Mouse (Mus musculus): Measurements from ENCODE around the gene Eras. TPM values are rescaled to one million over a fixed set of nuclear protein-coding genes. Genes with fewer than 3 reads are reported as not detected.

The Eras gene
- polyA plus RNA-seq (2012; ENCODE audit: insufficient read depth, insufficient read length, missing spikeins), result not detected in 2 replicates

DNA sequence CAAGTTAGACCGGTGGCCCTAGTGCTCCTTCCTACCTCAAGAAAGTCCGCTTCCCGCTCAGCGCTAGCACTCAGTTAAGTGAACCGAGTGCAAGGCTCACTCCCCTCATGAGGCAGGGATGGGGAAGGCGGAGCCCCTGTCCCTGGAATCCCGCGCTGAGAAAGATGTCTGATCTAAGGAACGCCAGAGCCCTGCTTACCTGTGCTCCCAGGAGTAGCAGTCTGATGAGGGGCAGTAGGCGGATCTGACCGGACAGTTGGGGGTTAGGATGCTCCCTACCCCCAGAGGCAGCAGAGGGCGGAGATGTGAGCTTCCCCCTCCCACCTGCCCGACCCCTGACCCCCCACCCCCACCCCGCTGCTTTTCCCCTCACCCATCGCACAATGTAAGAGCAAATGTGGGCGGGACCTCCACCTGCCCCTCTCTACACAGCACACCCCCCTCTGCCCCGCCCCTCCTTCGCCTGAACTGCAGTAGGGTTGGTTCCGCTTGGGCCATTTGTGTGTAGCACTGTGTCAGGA lies at the start of gene Eras:
TSS of gene Eras (minus strand) at position 338 of the 521 bp plus-strand sequence.
- no peaks in the 10 kb centered on the region for H3K4me1 ChIP-seq (ENCODE audit: control insufficient read depth, insufficient read depth, insufficient read length, low read length)
- no peak within 1 kb of the TSS for H3K27ac ChIP-seq (replicated peaks; ENCODE audit: low read depth, low read length)
- H3K4me3 ChIP-seq (ENCODE audit: insufficient read depth, low read depth, low read length), result 0 out of 2 replicates have a peak within 1 kb of the TSS, but pooled peaks have one; percentile 13

DNA sequence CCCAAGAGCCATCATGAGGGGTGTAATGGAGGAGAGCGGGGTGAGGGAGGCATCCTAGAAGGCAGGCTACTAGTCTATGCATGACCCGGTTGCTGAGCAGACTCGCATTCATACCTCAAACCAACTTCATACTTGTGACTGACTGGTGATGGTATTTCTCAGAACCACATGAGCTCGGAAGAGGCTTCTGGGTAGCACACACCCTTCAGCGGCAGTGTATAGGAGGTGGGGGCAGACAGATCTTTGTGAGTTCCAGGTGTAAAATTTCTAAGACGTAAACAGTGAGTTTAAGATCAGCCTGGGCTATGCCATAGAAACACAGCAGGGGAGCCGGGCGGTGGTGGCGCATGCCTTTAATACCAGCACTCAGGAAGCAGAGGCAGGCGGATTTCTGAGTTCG lies 49.5 kb upstream of the Eras start, which contains the start of gene Gata1:
TSS of gene Gata1 (minus strand) at position 180 of the 400 bp plus-strand sequence.
- H3K27ac ChIP-seq (replicated peaks; ENCODE audit: low read depth, low read length), result no peak within 1 kb of the TSS
- H3K4me3 ChIP-seq (ENCODE audit: insufficient read depth, low read depth, low read length), result no peak within 1 kb of the TSS
- H3K4me1 ChIP-seq (ENCODE audit: control insufficient read depth, insufficient read depth, insufficient read length, low read length), result no peaks in the 10 kb centered on the region

DNA sequence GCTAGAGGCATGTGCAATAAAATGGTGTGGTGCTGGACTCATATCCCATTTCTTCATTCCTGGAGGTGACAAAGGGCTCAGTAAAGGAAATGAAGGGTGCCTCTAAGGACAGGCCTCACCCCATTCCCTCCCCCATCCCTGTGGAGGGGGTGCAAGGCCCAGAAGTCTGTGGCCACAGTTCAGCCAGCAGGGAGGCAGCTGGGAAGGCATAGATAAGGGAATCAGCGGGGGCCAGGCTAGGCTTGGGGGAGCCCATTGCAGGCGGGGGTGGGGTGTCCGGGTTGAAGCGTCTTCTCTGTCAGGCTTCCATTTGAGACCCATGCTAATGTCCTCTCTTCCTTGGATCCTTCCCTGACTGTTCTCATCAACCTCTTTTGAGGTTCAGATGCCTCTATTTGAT lies 42.9 kb upstream of the Eras start:
- Histone ChIP-seq H3K4me1 (ENCODE audit: control insufficient read depth, insufficient read depth, insufficient read length, low read length) (no peaks in the 10 kb centered on the region), H3K27ac (replicated peaks; ENCODE audit: low read depth, low read length) (no peak overlapping the region), H3K4me3 (ENCODE audit: insufficient read depth, low read depth, low read length) (no peak overlapping the region)

DNA sequence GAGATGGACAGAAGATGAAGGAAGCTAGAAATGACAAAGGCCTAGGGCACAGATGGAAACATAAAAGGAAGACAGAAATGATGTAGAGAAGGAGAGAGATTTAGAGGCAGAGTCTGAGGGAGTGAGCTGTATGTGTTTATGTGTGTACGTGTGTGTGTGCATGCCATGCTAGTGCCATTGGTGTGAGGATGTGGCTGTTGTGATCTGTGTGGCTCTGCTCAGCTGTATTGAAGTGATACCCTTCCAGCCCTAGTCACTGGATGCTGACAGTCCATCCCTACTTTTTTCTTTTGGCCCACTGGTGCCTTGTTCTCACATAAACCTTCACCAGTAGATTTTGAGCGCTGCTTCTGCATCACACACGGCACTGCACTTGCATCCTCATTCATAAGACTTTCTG lies 40.5 kb upstream of the Eras start:
- no peak overlapping the region for H3K4me3 ChIP-seq (ENCODE audit: insufficient read depth, low read depth, low read length)
- no peak overlapping the region for H3K27ac ChIP-seq (replicated peaks; ENCODE audit: low read depth, low read length)
- H3K4me1 ChIP-seq (ENCODE audit: control insufficient read depth, insufficient read depth, insufficient read length, low read length), result no peaks in the 10 kb centered on the region

DNA sequence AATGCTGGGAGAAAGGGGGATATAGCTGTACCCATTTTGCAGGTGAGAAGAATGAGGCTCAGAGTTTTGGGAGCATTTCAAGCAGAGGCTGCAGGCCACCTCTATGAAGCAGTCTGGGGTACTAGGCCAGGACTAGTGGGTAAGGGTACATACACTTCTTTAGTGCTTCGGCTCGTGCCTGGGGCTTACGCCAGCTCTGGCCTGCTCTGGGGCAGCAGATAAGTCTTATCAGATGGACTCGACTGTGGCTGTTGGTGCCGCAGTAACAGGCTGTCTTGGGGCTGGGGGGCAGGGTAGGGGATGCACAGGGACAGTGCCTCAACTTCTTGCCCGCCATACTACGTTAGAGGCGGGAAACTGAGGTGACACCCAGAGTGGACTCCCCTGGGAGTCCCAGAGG lies 39.8 kb upstream of the Eras start:
- Histone ChIP-seq H3K27ac (replicated peaks; ENCODE audit: low read depth, low read length) (no peak overlapping the region), H3K4me1 (ENCODE audit: control insufficient read depth, insufficient read depth, insufficient read length, low read length) (no peaks in the 10 kb centered on the region), H3K4me3 (ENCODE audit: insufficient read depth, low read depth, low read length) (no peak overlapping the region)

DNA sequence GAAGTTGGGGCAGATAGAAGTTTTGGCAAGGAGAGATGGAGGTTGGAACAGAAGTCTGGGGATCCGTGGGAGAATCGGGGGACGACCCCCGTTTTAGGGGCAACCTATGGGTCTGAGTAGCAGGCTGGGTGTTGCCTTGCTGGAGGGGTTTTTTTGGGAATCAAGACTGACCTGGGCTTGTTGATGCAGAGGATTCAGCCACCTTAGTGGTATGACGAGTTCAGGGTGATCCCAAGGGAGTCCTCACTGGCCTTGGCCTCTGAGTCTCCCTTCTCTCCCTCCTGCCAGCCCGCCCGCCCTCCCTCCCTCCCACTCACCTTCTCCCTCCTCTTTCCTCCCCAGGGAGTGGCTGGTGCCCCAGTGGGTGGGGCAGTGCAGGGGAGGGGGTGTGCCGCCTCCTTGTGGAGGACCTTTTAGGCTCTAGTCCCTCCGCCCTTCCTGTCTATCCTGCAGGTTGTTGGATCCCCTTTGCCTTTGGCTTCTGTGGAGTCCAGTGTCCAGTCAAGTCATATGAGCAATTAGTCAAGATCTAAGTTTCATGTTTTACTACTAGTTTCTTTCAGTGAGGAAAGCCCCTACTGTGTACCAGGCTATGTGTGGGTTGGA lies 39.3 kb upstream of the Eras start:
- Histone ChIP-seq H3K4me3 (ENCODE audit: insufficient read depth, low read depth, low read length) (no peak overlapping the region), H3K27ac (replicated peaks; ENCODE audit: low read depth, low read length) (no peak overlapping the region), H3K4me1 (ENCODE audit: control insufficient read depth, insufficient read depth, insufficient read length, low read length) (no peaks in the 10 kb centered on the region)

DNA sequence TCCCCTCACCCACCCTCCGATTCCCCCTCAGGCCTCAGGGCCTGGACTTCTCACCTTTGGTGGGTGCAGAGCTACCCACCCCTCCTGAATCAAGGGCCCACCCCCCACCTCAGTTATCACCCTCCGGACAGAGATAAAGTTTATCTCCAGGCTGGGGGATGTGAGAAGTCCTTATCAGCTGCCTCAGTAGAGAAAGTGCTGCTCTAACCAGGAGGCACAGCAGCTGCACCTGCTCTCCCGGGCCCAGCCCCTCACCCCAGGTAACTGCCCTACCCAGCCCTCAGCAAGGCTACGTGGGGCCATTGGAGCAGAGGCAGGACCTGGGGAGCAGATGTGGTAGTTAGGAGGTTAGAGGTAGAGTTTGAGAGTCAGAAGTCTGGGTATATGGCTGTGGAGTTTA lies 37.8 kb upstream of the Eras start:
- no peak overlapping the region for H3K27ac ChIP-seq (replicated peaks; ENCODE audit: low read depth, low read length)
- H3K4me1 ChIP-seq (ENCODE audit: control insufficient read depth, insufficient read depth, insufficient read length, low read length), result no peaks in the 10 kb centered on the region
- H3K4me3 ChIP-seq (ENCODE audit: insufficient read depth, low read depth, low read length), result no peak overlapping the region

DNA sequence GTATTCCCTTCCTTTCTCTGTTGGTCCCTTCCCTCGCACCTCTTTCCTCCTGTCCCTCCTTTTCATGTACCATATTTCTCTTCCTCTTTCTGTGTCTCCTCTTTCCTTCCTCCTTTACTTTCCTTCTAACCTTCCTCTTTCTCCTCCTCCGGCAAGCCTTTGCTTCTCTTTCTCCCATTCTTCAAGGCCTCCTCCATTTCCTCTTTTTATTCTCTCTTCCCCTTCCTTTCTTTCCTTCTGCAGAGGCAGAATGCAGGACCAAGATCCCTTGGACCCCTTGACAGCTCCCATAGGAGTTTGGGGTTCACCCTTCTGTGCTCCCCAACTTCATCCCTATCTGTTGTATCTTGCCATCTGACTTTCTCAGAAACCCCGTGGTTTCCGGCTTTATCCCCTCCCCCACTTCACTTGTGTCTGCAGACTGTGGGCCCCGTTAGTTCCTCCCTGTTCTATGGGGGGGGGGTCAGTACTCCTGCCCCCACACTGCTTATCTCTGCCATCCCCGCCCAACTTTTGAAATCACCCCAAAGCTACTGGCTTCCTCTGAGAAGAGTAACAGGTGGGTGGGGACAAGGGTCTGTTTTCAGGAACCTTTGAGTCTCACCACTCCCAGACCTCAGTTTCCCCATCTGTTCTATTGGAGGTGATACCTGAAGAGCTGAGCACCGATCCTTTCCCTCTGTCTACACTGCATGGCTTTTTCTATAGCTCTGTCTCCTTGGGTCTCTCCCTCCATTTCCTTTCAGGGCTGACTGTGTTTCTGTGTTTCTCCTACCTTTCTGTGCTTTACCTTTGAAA lies 35.6 kb upstream of the Eras start:
- H3K4me3 ChIP-seq (ENCODE audit: insufficient read depth, low read depth, low read length), result no peak overlapping the region
- H3K4me1 ChIP-seq (ENCODE audit: control insufficient read depth, insufficient read depth, insufficient read length, low read length), result no peaks in the 10 kb centered on the region
- H3K27ac ChIP-seq (replicated peaks; ENCODE audit: low read depth, low read length), result no peak overlapping the region

DNA sequence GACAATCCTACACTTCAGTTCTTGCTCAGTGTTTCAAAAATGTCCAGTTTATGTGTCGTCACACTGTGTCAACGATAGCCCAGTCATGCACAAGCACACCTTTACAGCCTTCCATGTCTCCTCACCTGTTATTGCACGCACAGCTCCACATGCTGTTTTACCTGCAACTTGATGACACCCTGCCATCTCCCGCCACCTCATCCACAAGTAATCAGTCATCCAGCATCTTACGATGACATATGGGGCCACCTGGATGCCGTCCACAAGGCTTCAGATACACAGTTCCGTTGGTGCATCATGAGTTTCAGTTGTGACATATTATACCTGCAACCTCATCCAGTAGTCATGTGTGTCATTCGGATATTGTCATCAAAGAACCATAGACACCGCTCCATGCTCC lies 30.5 kb upstream of the Eras start:
- no peak overlapping the region for H3K4me3 ChIP-seq (ENCODE audit: insufficient read depth, low read depth, low read length)
- H3K4me1 ChIP-seq (ENCODE audit: control insufficient read depth, insufficient read depth, insufficient read length, low read length), result no peaks in the 10 kb centered on the region
- no peak overlapping the region for H3K27ac ChIP-seq (replicated peaks; ENCODE audit: low read depth, low read length)

DNA sequence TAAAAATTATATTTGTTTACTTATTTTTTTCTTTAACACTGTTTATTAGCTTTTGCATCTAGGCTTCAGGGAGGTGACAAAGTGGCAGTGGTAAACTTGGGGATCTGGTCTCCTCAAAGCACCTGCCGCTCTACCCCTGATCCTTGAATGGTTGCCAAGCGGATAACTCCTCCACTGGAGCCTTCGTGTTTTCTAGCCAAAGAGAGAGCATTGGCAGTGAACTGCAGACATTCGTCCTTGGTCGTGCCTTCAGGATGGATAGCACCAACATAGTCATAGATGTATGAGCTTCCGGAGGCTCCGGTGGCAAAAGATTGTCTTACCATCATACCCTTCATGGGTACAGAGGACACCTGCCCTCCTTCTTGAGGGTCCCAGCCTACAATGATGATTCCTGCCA lies 21.7 kb upstream of the Eras start:
- Histone ChIP-seq H3K27ac (replicated peaks; ENCODE audit: low read depth, low read length) (no peak overlapping the region), H3K4me1 (ENCODE audit: control insufficient read depth, insufficient read depth, insufficient read length, low read length) (peaks cover 4% of the 10 kb centered on the region; the same call in 1 of the 2 replicates), H3K4me3 (ENCODE audit: insufficient read depth, low read depth, low read length) (no peak overlapping the region)

DNA sequence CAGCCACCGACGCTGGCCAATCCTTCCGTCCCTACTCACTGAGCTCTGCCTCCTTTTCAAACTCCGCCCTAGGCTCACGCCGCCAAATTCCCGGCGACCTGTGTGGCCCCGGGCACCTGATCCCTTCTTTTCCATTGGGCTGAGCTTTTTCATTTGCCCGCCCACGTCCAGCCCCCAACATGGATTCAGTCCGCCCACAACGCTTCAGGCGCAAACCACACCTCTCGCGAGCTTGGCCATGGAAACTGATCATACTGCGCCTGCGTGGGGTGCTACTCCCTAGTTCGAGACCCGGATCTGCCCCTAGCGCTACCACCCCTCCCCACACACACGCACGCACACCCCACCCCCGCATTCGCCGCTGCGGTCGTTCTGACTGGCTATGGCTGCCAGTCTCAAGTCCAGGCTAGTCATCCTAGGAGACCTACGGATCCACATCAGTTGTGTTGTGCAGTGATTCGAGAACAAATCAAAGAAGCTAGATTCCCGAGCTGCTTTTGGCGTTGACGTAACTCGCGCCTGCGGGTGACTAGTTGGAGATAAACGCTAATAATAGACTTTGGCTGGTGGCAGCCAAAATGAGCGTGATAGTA lies 19.6 kb upstream of the Eras start:
- Histone ChIP-seq H3K4me3 (ENCODE audit: insufficient read depth, low read depth, low read length) (peak overlapping the region; percentile 66), H3K27ac (replicated peaks; ENCODE audit: low read depth, low read length) (peak overlapping the region; percentile 46; the same call in 1 of the 2 replicates), H3K4me1 (ENCODE audit: control insufficient read depth, insufficient read depth, insufficient read length, low read length) (peaks cover 4% of the 10 kb centered on the region; the same call in 1 of the 2 replicates)

DNA sequence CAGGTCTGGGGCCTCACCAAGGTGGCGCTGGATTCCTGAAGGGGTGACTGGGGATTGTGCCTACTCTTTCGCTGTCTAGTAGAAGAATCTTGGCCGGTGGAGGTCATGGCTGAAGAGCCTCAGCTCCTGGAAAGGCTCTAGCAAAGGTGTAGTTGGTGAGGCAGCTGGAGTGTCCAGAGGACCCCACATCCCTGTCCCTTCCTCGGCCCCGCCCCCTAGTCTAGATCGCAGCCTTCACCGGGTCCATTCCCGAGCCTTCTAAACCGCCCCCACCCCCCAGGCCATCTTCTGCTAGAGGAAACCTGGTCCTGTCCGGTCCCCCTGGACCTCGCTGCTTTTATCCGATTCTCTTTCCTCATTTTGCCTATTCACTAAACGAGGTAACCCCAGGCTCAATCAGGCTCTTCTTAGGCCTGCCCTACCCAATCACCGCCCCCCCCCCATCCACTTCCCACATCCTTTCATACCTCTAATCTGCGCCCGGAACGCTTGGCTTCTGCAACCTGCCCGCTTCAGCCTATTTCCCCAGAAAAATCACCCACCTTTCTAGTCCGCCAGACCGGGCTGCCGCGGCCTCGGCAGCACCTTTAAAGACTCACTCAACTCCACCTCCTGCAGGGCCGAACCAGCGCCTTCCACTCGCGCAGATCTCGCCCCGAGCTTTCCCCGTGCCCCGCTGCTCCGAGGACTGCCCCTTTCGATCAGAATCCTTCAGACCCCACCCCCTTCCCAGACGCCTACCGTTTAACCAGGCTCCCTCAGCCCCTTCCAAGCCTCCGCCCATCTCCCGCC lies 18.9 kb upstream of the Eras start, which contains the start of gene Hdac6:
TSS of gene Hdac6 (minus strand) at position 782 of the 792 bp plus-strand sequence.
- Histone ChIP-seq H3K4me3 (ENCODE audit: insufficient read depth, low read depth, low read length) (peak within 1 kb of the TSS; percentile 66), H3K4me1 (ENCODE audit: control insufficient read depth, insufficient read depth, insufficient read length, low read length) (peaks cover 4% of the 10 kb centered on the region; the same call in 1 of the 2 replicates), H3K27ac (replicated peaks; ENCODE audit: low read depth, low read length) (peak within 1 kb of the TSS; percentile 46; the same call in 1 of the 2 replicates)

DNA sequence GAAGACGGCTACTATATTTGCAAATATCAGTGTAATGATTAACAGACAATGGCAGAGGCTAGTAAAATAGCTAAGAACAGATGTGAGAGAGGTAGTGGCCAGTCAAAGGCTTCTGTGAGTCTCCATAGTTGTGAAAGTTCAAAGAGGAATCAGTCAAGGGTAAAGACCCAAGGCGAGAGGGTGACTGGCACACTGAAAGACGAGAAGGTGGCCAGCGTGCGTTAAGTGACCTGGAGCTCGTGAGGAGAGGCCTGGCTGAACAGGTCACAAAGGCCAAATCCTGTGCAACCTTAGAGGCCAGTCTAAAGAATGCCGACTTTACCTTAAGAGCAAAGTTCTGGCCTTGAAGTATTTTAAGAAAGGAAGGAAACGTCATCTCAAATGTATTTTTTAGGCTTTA lies 17.2 kb upstream of the Eras start:
- Histone ChIP-seq H3K4me3 (ENCODE audit: insufficient read depth, low read depth, low read length) (no peak overlapping the region), H3K4me1 (ENCODE audit: control insufficient read depth, insufficient read depth, insufficient read length, low read length) (peaks cover 4% of the 10 kb centered on the region; the same call in 1 of the 2 replicates), H3K27ac (replicated peaks; ENCODE audit: low read depth, low read length) (no peak overlapping the region)

DNA sequence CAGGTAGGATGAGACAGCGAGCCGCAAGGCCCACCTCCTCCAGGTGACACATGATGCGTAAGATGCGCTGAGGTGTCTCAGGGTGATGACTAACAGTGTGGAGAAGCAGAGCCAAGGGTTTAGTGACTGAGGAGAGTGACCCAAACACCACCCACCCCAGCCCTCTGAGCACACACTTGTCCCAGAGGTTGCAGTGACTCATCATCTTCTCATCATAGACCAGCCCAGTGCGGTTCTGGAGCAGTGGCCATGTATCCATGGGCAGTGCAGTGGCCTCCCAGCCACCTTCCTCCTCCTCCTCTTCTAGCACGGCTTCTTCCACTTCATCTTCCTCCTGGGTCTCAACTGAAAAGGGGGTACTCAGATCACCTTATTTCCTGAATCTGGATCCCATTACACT lies 9.3 kb upstream of the Eras start:
- Histone ChIP-seq H3K27ac (replicated peaks; ENCODE audit: low read depth, low read length) (no peak overlapping the region), H3K4me3 (ENCODE audit: insufficient read depth, low read depth, low read length) (no peak overlapping the region), H3K4me1 (ENCODE audit: control insufficient read depth, insufficient read depth, insufficient read length, low read length) (no peaks in the 10 kb centered on the region)

All from brown adipose tissue, adult 24 weeks (tissue).